Mouse (Mus musculus): ENCODE measurements around the gene Sycn. TPM values are rescaled to one million over a fixed set of nuclear protein-coding genes. Genes with fewer than 3 reads are reported as not detected.

Sycn gene
- polyA plus RNA-seq, 1 experiment from 2014 or later, result not detected

DNA sequence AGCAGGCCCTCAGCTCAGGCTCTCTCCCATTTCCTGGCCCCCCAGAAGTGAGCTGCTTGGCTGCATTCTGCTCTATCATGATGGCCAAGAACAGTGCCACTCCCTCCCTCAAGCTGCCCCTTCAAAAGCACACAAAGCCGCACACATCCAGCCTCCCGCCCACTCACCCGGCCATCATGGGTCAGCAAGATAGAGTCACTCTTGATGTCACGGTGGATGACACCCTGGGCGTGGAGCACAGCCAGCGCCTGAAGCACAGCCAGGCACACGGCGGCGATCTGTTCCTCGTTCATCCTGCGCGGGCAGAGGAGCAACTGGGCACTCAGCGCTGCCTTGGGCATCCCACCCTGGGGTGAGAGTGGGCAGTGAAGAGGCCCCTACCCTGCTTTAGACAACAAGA is 21.7 kb downstream of the Sycn start:
- no peak for ATAC-seq

DNA sequence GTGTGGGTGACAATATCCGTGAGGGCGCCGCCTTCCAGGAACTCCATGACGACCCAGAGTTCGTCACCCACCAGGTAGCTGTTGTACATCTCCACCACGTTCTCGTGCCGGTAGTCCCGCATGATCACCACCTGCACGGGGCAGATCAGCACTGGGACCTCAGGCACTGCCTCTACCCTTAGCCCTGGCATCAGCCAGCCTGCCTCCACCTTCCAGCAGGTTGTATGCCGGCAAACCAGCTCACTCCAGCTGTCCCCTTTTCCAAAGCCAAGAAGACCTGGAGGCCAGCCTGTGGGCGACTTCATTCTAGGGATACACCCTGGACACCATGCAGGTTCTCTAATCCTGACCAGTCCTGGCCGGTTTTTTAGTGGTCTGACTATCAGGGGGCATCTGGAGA is 22.3 kb downstream of the Sycn start:
- no peaks in the 10 kb centered on the region for H3K9me3 ChIP-seq (ENCODE audit: low read length)
- peaks cover 55% of the 10 kb centered on the region for H3K36me3 ChIP-seq (ENCODE audit: insufficient read depth, low read length)
- no peak overlapping the region for H3K4me2 ChIP-seq (replicated peaks; ENCODE audit: low read depth, low read length)
- no peak overlapping the region for H3K27ac ChIP-seq (ENCODE audit: low read length)
- no peaks in the 10 kb centered on the region for H3K27me3 ChIP-seq (replicated peaks; ENCODE audit: insufficient read depth, low read length)
- TF ChIP-seq CTCF (IDR thresholded peaks at IDR 0.05) (no peak), EP300 (IDR thresholded peaks at IDR 0.05) (no peak)
- H3K4me3 ChIP-seq (ENCODE audit: low read depth, low read length), result no peak overlapping the region
- no peak overlapping the region for H3K9ac ChIP-seq (replicated peaks; ENCODE audit: low read depth)
- ATAC-seq (no peak), DNase-seq (ENCODE audit: low spot score) (no peak)
- H3K4me1 ChIP-seq (ENCODE audit: insufficient read depth, low read depth, low read length), result no peaks in the 10 kb centered on the region
- 94% methylated on average over 13 of the region's 13 CpGs for WGBS

More for the DNA sequence above, 21.7 kb downstream of the Sycn start:
- TF ChIP-seq EP300 (IDR thresholded peaks at IDR 0.05) (no peak), CTCF (IDR thresholded peaks at IDR 0.05) (no peak)
- H3K9ac ChIP-seq (replicated peaks; ENCODE audit: low read depth), result no peak overlapping the region
- H3K4me3 ChIP-seq (ENCODE audit: low read depth, low read length), result no peak overlapping the region
- no peak for DNase-seq (ENCODE audit: low spot score)
- H3K27me3 ChIP-seq (replicated peaks; ENCODE audit: insufficient read depth, low read length), result no peaks in the 10 kb centered on the region
- no peak overlapping the region for H3K4me2 ChIP-seq (replicated peaks; ENCODE audit: low read depth, low read length)
- H3K9me3 ChIP-seq (ENCODE audit: low read length), result no peaks in the 10 kb centered on the region
- no peak overlapping the region for H3K27ac ChIP-seq (ENCODE audit: low read length)
- peaks cover 50% of the 10 kb centered on the region for H3K36me3 ChIP-seq (ENCODE audit: insufficient read depth, low read length)
- WGBS, result 87% methylated on average over 13 of the region's 13 CpGs
- H3K4me1 ChIP-seq (ENCODE audit: insufficient read depth, low read depth, low read length), result no peaks in the 10 kb centered on the region

DNA sequence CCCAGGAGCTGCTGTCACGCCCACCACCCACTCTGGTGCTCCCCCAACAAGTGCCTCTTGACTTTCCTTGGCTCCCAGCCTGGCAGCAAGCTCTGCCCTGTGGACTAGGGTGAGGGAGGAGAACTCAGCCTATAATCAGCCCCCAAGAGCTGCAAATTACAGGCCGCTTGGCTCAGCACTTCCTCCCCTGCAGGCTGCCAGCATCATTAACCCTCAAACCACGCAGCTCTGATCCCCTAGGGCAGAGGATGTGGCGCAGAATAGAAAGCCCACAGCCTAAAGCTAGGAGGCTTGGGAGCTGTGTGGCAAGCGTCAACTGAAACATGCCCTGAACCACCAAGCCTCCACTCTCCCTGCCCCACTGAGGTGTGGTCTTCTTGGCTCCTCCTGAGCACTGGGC is 24.7 kb downstream of the Sycn start:
- Histone ChIP-seq H3K4me1 (ENCODE audit: insufficient read depth, low read depth, low read length) (peaks cover 18% of the 10 kb centered on the region; the same call in 1 of the 2 replicates), H3K9ac (replicated peaks; ENCODE audit: low read depth) (no peak overlapping the region), H3K27ac (ENCODE audit: low read length) (no peak overlapping the region), H3K4me2 (replicated peaks; ENCODE audit: low read depth, low read length) (no peak overlapping the region), H3K36me3 (ENCODE audit: insufficient read depth, low read length) (peaks cover 49% of the 10 kb centered on the region), H3K9me3 (ENCODE audit: low read length) (no peaks in the 10 kb centered on the region), H3K4me3 (ENCODE audit: low read depth, low read length) (no peak overlapping the region), H3K27me3 (replicated peaks; ENCODE audit: insufficient read depth, low read length) (no peaks in the 10 kb centered on the region)
- TF ChIP-seq CTCF (IDR thresholded peaks at IDR 0.05) (no peak), EP300 (IDR thresholded peaks at IDR 0.05) (no peak)
- 74% methylated on average over 5 of the region's 5 CpGs for WGBS
- DNase-seq (ENCODE audit: low spot score) (no peak), ATAC-seq (no peak)

DNA sequence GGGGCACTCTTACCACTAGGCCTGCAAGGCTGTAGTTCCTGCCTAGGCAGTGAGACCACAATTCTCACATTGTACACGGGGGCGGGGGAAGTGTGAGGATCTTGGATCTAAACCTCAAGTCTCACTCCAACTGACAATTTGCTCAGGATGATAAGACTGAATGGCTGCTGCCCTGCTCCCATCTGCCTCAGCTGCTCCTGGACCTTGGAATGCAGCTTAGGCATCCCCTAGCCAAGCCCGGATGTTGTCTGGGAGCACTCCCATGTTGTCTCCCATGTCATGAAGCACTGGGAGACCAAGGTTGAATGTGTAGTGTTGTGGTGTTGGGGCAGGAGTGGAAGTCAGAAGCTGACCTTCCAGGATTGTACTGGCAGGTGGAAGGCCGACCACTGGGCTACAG is 26.9 kb downstream of the Sycn start:
- H3K9ac ChIP-seq (replicated peaks; ENCODE audit: low read depth), result no peak overlapping the region
- no peaks in the 10 kb centered on the region for H3K9me3 ChIP-seq (ENCODE audit: low read length)
- H3K27ac ChIP-seq (ENCODE audit: low read length), result no peak overlapping the region
- ATAC-seq, result no peak
- H3K4me1 ChIP-seq (ENCODE audit: insufficient read depth, low read depth, low read length), result peaks cover 34% of the 10 kb centered on the region
- peaks cover 44% of the 10 kb centered on the region for H3K36me3 ChIP-seq (ENCODE audit: insufficient read depth, low read length)
- no peak for DNase-seq (ENCODE audit: low spot score)
- WGBS, result 82% methylated on average over 4 of the region's 4 CpGs
- TF ChIP-seq EP300 (IDR thresholded peaks at IDR 0.05) (no peak), CTCF (IDR thresholded peaks at IDR 0.05) (no peak)
- no peak overlapping the region for H3K4me2 ChIP-seq (replicated peaks; ENCODE audit: low read depth, low read length)
- H3K27me3 ChIP-seq (replicated peaks; ENCODE audit: insufficient read depth, low read length), result no peaks in the 10 kb centered on the region
- H3K4me3 ChIP-seq (ENCODE audit: low read depth, low read length), result no peak overlapping the region

DNA sequence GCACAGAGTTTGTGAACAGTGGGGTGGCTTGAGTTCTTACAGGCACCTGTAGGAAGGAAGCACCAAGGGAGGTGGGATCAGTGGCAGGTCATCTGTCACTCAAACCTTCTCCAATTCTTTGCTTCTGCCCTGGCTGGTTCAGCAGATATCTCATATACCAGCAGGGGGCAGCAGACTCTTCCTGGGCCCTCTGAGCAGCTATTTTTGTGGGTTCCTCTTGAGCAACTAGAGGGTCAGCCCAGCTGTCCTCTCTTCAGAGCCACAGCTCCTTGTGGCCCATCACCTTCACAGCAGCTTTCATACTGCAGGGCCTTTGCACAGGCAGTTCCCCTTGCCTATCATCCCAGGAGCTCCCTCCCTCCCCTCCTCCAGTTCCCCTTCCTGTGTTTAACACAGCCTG is 27.6 kb downstream of the Sycn start:
- H3K27ac ChIP-seq (ENCODE audit: low read length), result no peak overlapping the region
- H3K9ac ChIP-seq (replicated peaks; ENCODE audit: low read depth), result no peak overlapping the region
- H3K4me1 ChIP-seq (ENCODE audit: insufficient read depth, low read depth, low read length), result peaks cover 41% of the 10 kb centered on the region
- H3K4me2 ChIP-seq (replicated peaks; ENCODE audit: low read depth, low read length), result no peak overlapping the region
- ATAC-seq (no peak), DNase-seq (ENCODE audit: low spot score) (peak; percentile 86)
- no peaks in the 10 kb centered on the region for H3K27me3 ChIP-seq (replicated peaks; ENCODE audit: insufficient read depth, low read length)
- no peak overlapping the region for H3K4me3 ChIP-seq (ENCODE audit: low read depth, low read length)
- TF ChIP-seq CTCF (IDR thresholded peaks at IDR 0.05), result peak; percentile 87
- no peak for TF ChIP-seq EP300 (IDR thresholded peaks at IDR 0.05)
- no peaks in the 10 kb centered on the region for H3K9me3 ChIP-seq (ENCODE audit: low read length)
- H3K36me3 ChIP-seq (ENCODE audit: insufficient read depth, low read length), result peaks cover 39% of the 10 kb centered on the region

DNA sequence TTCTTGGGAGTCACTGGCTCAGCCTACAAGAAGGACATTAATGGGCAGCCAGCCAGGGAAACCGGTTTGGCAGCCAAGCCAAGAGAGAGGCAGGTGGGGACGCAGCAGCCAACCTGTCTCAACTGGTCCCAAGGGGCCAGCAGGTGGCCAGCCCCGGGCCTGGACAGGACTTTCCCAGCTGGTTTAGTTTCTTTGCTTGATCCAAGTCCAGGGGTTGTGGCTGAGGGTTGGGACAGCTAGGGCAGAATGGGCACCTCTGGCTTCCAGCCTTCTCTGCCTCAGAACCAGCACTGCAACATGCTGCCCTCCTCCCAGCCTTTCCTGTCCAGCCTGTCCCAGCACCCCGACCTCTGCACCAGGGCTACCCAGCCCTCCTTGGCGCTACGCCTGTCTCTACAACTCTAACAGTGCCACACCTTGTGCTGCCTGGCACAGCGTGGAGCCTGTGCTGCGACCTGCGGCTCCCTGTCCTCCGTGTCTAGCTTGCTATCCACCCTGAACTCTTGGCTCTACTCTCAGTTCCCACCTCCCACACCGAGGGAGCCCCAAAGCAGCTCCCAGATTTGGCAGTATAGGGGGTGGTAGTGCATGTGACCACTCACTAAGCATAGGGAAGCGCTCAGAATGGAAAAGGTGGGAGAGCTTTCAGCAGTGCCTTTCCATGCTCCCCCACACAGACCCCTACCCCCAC is 29.8 kb downstream of the Sycn start:
- peak; percentile 92 for ATAC-seq
- Histone ChIP-seq H3K27ac (ENCODE audit: low read length) (peak overlapping the region; percentile 93), H3K4me3 (ENCODE audit: low read depth, low read length) (no peak overlapping the region), H3K4me2 (replicated peaks; ENCODE audit: low read depth, low read length) (peak overlapping the region; percentile 36), H3K36me3 (ENCODE audit: insufficient read depth, low read length) (peaks cover 20% of the 10 kb centered on the region), H3K9ac (replicated peaks; ENCODE audit: low read depth) (no peak overlapping the region), H3K27me3 (replicated peaks; ENCODE audit: insufficient read depth, low read length) (no peaks in the 10 kb centered on the region), H3K9me3 (ENCODE audit: low read length) (no peaks in the 10 kb centered on the region), H3K4me1 (ENCODE audit: insufficient read depth, low read depth, low read length) (peaks cover 58% of the 10 kb centered on the region)
- 32% methylated on average over 12 of the region's 12 CpGs for WGBS
- TF ChIP-seq CTCF (IDR thresholded peaks at IDR 0.05) (peak; percentile 45), EP300 (IDR thresholded peaks at IDR 0.05) (no peak)
- DNase-seq (ENCODE audit: low spot score), result peak; percentile 91

Measured in lung, postnatal 0 days (tissue).